21 mouse cellular contexts compared by ENCODE assay signal in genomic region chr10:116914586-116914985, GRCm38 (mm10). TPM values are rescaled to one million over a fixed set of nuclear protein-coding genes. Genes with fewer than 3 reads are reported as not detected.
DNase-seq lines count a peak whose midpoint lies in the region; ATAC-seq and TF ChIP-seq lines count a peak whose summit lies in the region.
"Had no signal": no experiment of that assay in that cellular context is flagged by ENCODE, and none has a peak within 500 bp of the region (broad histone marks: within the 10 kb centered on the region; RNA-seq: fewer than 3 reads in every experiment).

No protein-coding gene starts in this region.

- no peak overlapping the region for H3K9ac ChIP-seq in lung, postnatal 0 days (replicated peaks; ENCODE audit: low read depth)
- H3K9ac ChIP-seq: intestine, embryonic 15.5 days; liver, embryonic 12.5 days; neural tube, embryonic 12.5 days had no signal

- H3K9me3 ChIP-seq in lung, postnatal 0 days (ENCODE audit: low read length) = no peaks in the 10 kb centered on the region
- H3K9me3 ChIP-seq: intestine, embryonic 15.5 days; liver, embryonic 12.5 days; neural tube, embryonic 12.5 days had no signal

- peak; percentile 73 for DNase-seq in heart, adult 11 months
- no peak for DNase-seq in heart, postnatal 25 days (ENCODE audit: low spot score)
- DNase-seq in lung, postnatal 0 days (ENCODE audit: low spot score) = no peak
- DNase-seq in lung, postnatal 36 days = no peak
- peak; percentile 88 for DNase-seq in adrenal gland, adult 2 months
- peak; percentile 62 for DNase-seq in naive thymus-derived CD4-positive, alpha-beta T cell, adult 2 months (ENCODE audit: low read depth)
- DNase-seq in right cerebral cortex, adult 18-20 months = no peak
- DNase-seq: cerebellum, postnatal 25 days; midbrain, embryonic 14.5 days; right cerebral cortex, postnatal 4 days had no signal

- peak; percentile 43 for ATAC-seq in lung, postnatal 0 days
- no peak for ATAC-seq in megakaryocyte-erythroid progenitor cell, adult 5-6 weeks (replicated peaks; ENCODE audit: low FRiP score, low TSS enrichment, poor library complexity, severe bottlenecking)
- ATAC-seq: intestine, embryonic 15.5 days; liver, embryonic 12.5 days had no signal

- no peak overlapping the region for H3K27ac ChIP-seq in lung, postnatal 0 days (ENCODE audit: low read length)
- H3K27ac ChIP-seq: intestine, embryonic 15.5 days; liver, embryonic 12.5 days; neural tube, embryonic 12.5 days had no signal

- 69% methylated on average over 9 of the region's 9 CpGs for WGBS in lung, postnatal 0 days

- no peak overlapping the region for H3K4me2 ChIP-seq in lung, postnatal 0 days (replicated peaks; ENCODE audit: low read depth, low read length)
- H3K4me2 ChIP-seq: intestine, embryonic 15.5 days; liver, embryonic 12.5 days; neural tube, embryonic 12.5 days had no signal

- intact Hi-C loops in heart, postnatal 25 days (cut with DNase I) = no loop called here

- no peak overlapping the region for H3K4me3 ChIP-seq in lung, postnatal 0 days (ENCODE audit: low read depth, low read length)
- H3K4me3 ChIP-seq: intestine, embryonic 15.5 days; liver, embryonic 12.5 days; neural tube, embryonic 12.5 days had no signal

- H3K27me3 ChIP-seq in lung, postnatal 0 days (replicated peaks; ENCODE audit: insufficient read depth, low read length) = no peaks in the 10 kb centered on the region
- H3K27me3 ChIP-seq: intestine, embryonic 15.5 days; liver, embryonic 12.5 days; neural tube, embryonic 12.5 days had no signal

- no peaks in the 10 kb centered on the region for H3K4me1 ChIP-seq in lung, postnatal 0 days (ENCODE audit: insufficient read depth, low read depth, low read length)
- H3K4me1 ChIP-seq: intestine, embryonic 15.5 days; neural tube, embryonic 12.5 days had no signal

- H3K36me3 ChIP-seq in lung, postnatal 0 days (ENCODE audit: insufficient read depth, low read length) = peaks cover 22% of the 10 kb centered on the region

- no peak for TF ChIP-seq EP300 in lung, postnatal 0 days (IDR thresholded peaks at IDR 0.05)

- no peak for TF ChIP-seq CTCF in lung, postnatal 0 days (IDR thresholded peaks at IDR 0.05)

RNA-seq across cellular contexts. Expression of gene Myrfl, which starts 17.9 kb away (rescaled TPM):
- total RNA-seq in heart, postnatal 25 days (2021) = 1 to 10 TPM in 1 of 2 experiments, under 1 TPM in 1; 0.81 to 1.1 TPM
- polyA plus RNA-seq in lung, postnatal 0 days (2015; fragmentation: Nextera tagmentation; extraction: Ambion mirVana) = not detected in 2 replicates
- under 1 TPM in 1 of 2 experiments, not detected in 1; 0.21 TPM for total RNA-seq in adrenal gland, adult 2 months (2021)
- polyA plus RNA-seq in adrenal gland, adult 2 months (2012; rRNA removed) = 0.12 TPM in 1 of 2 replicates, not detected in the other
- not detected in 2 replicates for total RNA-seq in megakaryocyte-erythroid progenitor cell, adult 5-6 weeks (2014; fragmentation: Nextera tagmentation)
- total RNA-seq in megakaryocyte-erythroid progenitor cell, adult 5-6 weeks (2017) = not detected in 2 replicates
- total RNA-seq: MEL had no signal
- polyA plus RNA-seq: activated CD4-positive, CD25-positive, alpha-beta regulatory T cell, adult 4 months; urinary bladder, adult 2 months had no signal

RNA-seq across cellular contexts. Expression of gene Rab3ip, which starts 36.0 kb away (rescaled TPM):
- 10 to 100 TPM; 85.5 to 87.9 TPM for total RNA-seq in heart, postnatal 25 days (2021)
- 29.5 and 34.2 TPM in 2 replicates for polyA plus RNA-seq in lung, postnatal 0 days (2015; fragmentation: Nextera tagmentation; extraction: Ambion mirVana)
- total RNA-seq in adrenal gland, adult 2 months (2021) = 10 to 100 TPM; 36.8 to 37.9 TPM
- polyA plus RNA-seq in adrenal gland, adult 2 months (2012; rRNA removed) = 45.4 and 52.2 TPM in 2 replicates
- 7.4 and 13.5 TPM in 2 replicates for total RNA-seq in megakaryocyte-erythroid progenitor cell, adult 5-6 weeks (2014; fragmentation: Nextera tagmentation)
- 3.6 and 8.0 TPM in 2 replicates for total RNA-seq in megakaryocyte-erythroid progenitor cell, adult 5-6 weeks (2017)

RNA-seq across cellular contexts. Expression of gene Gm10271, which starts 57.8 kb away (rescaled TPM):
- total RNA-seq in heart, postnatal 25 days (2021) = not detected
- not detected in 2 replicates for polyA plus RNA-seq in lung, postnatal 0 days (2015; fragmentation: Nextera tagmentation; extraction: Ambion mirVana)
- total RNA-seq in adrenal gland, adult 2 months (2021) = not detected
- polyA plus RNA-seq in adrenal gland, adult 2 months (2012; rRNA removed) = not detected in 2 replicates
- not detected in 2 replicates for total RNA-seq in megakaryocyte-erythroid progenitor cell, adult 5-6 weeks (2014; fragmentation: Nextera tagmentation)
- not detected in 2 replicates for total RNA-seq in megakaryocyte-erythroid progenitor cell, adult 5-6 weeks (2017)
- total RNA-seq: heart, postnatal 14 days; left cerebral cortex, postnatal 25 days; MEL had no signal
- polyA plus RNA-seq: activated CD4-positive, CD25-positive, alpha-beta regulatory T cell, adult 4 months; embryonic facial prominence, embryonic 11.5 days; intestine, embryonic 15.5 days; large intestine, adult 2 months; liver, embryonic 12.5 days; midbrain, embryonic 14.5 days; neural tube, embryonic 12.5 days; urinary bladder, adult 2 months had no signal

Comparison
In these comparisons a context has a peak if more than half of its experiments do, and no peak if none do; other contexts are left out.
1. DNase-seq: peak in heart, adult 11 months (single experiment), adrenal gland, adult 2 months (single experiment) and naive thymus-derived CD4-positive, alpha-beta T cell, adult 2 months (single experiment); none in heart, postnatal 25 days (single experiment), lung, postnatal 0 days (single experiment), lung, postnatal 36 days (single experiment) and right cerebral cortex, adult 18-20 months (single experiment).